Mouse (Mus musculus): ENCODE results near the gene Gm5615. TPM values are rescaled to one million over a fixed set of nuclear protein-coding genes. Genes with fewer than 3 reads are reported as not detected.

The Gm5615 gene
- total RNA-seq (2021) (not detected), polyA plus RNA-seq (2012; rRNA removed) (not detected in 2 replicates)
- long read RNA-seq: 0 reads

GRCm38 (mm10) chr9:36541863-36542262, at the start of gene Gm5615:
Gene Gm5615, minus strand, starts transcription at chr9:36541963.
- H3K36me3 ChIP-seq (ENCODE audit: control insufficient read depth, insufficient read depth, low read length): no peaks in the 10 kb centered on the region
- H3K79me2 ChIP-seq (replicated peaks; ENCODE audit: control insufficient read depth, insufficient read depth, low read length): no peaks in the 10 kb centered on the region
- WGBS: 81% methylated on average over 2 of the region's 2 CpGs
- intact Hi-C loops (cut with DNase I): no loop called here
- H3K4me3 ChIP-seq: no peak within 1 kb of the TSS
- no peak for DNase-seq
- no peak within 1 kb of the TSS for H3K27ac ChIP-seq
- TF ChIP-seq EP300 (IDR thresholded peaks at IDR 0.05; ENCODE audit: insufficient read depth, low read depth, low read length): no peak
- TF ChIP-seq CTCF (IDR thresholded peaks at IDR 0.05): no peak
- no peak for TF ChIP-seq POLR2A (IDR thresholded peaks at IDR 0.05; ENCODE audit: insufficient read depth, low read depth, low read length)
- H3K9ac ChIP-seq (ENCODE audit: low read depth, low read length): no peak within 1 kb of the TSS
- no peaks in the 10 kb centered on the region for H3K27me3 ChIP-seq (ENCODE audit: control insufficient read depth, insufficient read depth, low read length)
- H3K4me1 ChIP-seq (ENCODE audit: control insufficient read depth, insufficient read depth, low read length): no peaks in the 10 kb centered on the region

- no peaks in the 10 kb centered on the region for H3K27me3 ChIP-seq (ENCODE audit: control insufficient read depth, insufficient read depth, low read length)
- TF ChIP-seq POLR2A (IDR thresholded peaks at IDR 0.05; ENCODE audit: insufficient read depth, low read depth, low read length): no peak
- TF ChIP-seq EP300 (IDR thresholded peaks at IDR 0.05; ENCODE audit: insufficient read depth, low read depth, low read length): no peak
- TF ChIP-seq CTCF (IDR thresholded peaks at IDR 0.05): no peak
- DNase-seq: no peak
- no peak within 1 kb of the TSS for H3K27ac ChIP-seq
- no peaks in the 10 kb centered on the region for H3K79me2 ChIP-seq (replicated peaks; ENCODE audit: control insufficient read depth, insufficient read depth, low read length)
- 42% methylated on average over 1 of the region's 1 CpGs for WGBS
- no peaks in the 10 kb centered on the region for H3K36me3 ChIP-seq (ENCODE audit: control insufficient read depth, insufficient read depth, low read length)
- no peak within 1 kb of the TSS for H3K9ac ChIP-seq (ENCODE audit: low read depth, low read length)
- intact Hi-C loops (cut with DNase I): no loop called here
- no peaks in the 10 kb centered on the region for H3K4me1 ChIP-seq (ENCODE audit: control insufficient read depth, insufficient read depth, low read length)
- H3K4me3 ChIP-seq: no peak within 1 kb of the TSS
These were observed 40.8 kb upstream of the Gm5615 start, which contains the start of gene Gm17689 for GRCm38 (mm10) chr9:36582535-36582934. Gene Gm17689, minus strand, starts transcription at chr9:36582635.

GRCm38 (mm10) chr9:36504211-36504610, 37.6 kb downstream of the Gm5615 start:
- Histone ChIP-seq H3K4me1 (ENCODE audit: control insufficient read depth, insufficient read depth, low read length) (no peaks in the 10 kb centered on the region), H3K36me3 (ENCODE audit: control insufficient read depth, insufficient read depth, low read length) (no peaks in the 10 kb centered on the region), H3K27me3 (ENCODE audit: control insufficient read depth, insufficient read depth, low read length) (no peaks in the 10 kb centered on the region), H3K27ac (no peak overlapping the region), H3K4me3 (no peak overlapping the region), H3K79me2 (replicated peaks; ENCODE audit: control insufficient read depth, insufficient read depth, low read length) (no peaks in the 10 kb centered on the region), H3K9ac (ENCODE audit: low read depth, low read length) (no peak overlapping the region)
- intact Hi-C loops (cut with DNase I): no loop called here
- WGBS: 71% methylated on average over 5 of the region's 5 CpGs
- no peak for DNase-seq
- TF ChIP-seq EP300 (IDR thresholded peaks at IDR 0.05; ENCODE audit: insufficient read depth, low read depth, low read length) (no peak), CTCF (IDR thresholded peaks at IDR 0.05) (no peak), POLR2A (IDR thresholded peaks at IDR 0.05; ENCODE audit: insufficient read depth, low read depth, low read length) (no peak)

- TF ChIP-seq EP300 (IDR thresholded peaks at IDR 0.05; ENCODE audit: insufficient read depth, low read depth, low read length) (no peak), POLR2A (IDR thresholded peaks at IDR 0.05; ENCODE audit: insufficient read depth, low read depth, low read length) (no peak), CTCF (IDR thresholded peaks at IDR 0.05) (no peak)
- Histone ChIP-seq H3K27me3 (ENCODE audit: control insufficient read depth, insufficient read depth, low read length) (no peaks in the 10 kb centered on the region), H3K79me2 (replicated peaks; ENCODE audit: control insufficient read depth, insufficient read depth, low read length) (no peaks in the 10 kb centered on the region), H3K4me1 (ENCODE audit: control insufficient read depth, insufficient read depth, low read length) (no peaks in the 10 kb centered on the region), H3K36me3 (ENCODE audit: control insufficient read depth, insufficient read depth, low read length) (no peaks in the 10 kb centered on the region), H3K9ac (ENCODE audit: low read depth, low read length) (no peak overlapping the region), H3K4me3 (no peak overlapping the region), H3K27ac (no peak overlapping the region)
- intact Hi-C loops (cut with DNase I): no loop called here
- WGBS: 38% methylated on average over 1 of the region's 1 CpGs
- no peak for DNase-seq
These were observed 45.9 kb downstream of the Gm5615 start for GRCm38 (mm10) chr9:36495824-36496223.

GRCm38 (mm10) chr9:36494501-36495220, 47.1 kb downstream of the Gm5615 start:
- 78% methylated on average over 4 of the region's 4 CpGs for WGBS
- H3K79me2 ChIP-seq (replicated peaks; ENCODE audit: control insufficient read depth, insufficient read depth, low read length): no peaks in the 10 kb centered on the region
- H3K27ac ChIP-seq: no peak overlapping the region
- intact Hi-C loops (cut with DNase I): no loop called here
- no peak for TF ChIP-seq POLR2A (IDR thresholded peaks at IDR 0.05; ENCODE audit: insufficient read depth, low read depth, low read length)
- no peak for TF ChIP-seq CTCF (IDR thresholded peaks at IDR 0.05)
- no peak for TF ChIP-seq EP300 (IDR thresholded peaks at IDR 0.05; ENCODE audit: insufficient read depth, low read depth, low read length)
- H3K36me3 ChIP-seq (ENCODE audit: control insufficient read depth, insufficient read depth, low read length): no peaks in the 10 kb centered on the region
- no peak overlapping the region for H3K4me3 ChIP-seq
- no peaks in the 10 kb centered on the region for H3K27me3 ChIP-seq (ENCODE audit: control insufficient read depth, insufficient read depth, low read length)
- no peak for DNase-seq
- no peaks in the 10 kb centered on the region for H3K4me1 ChIP-seq (ENCODE audit: control insufficient read depth, insufficient read depth, low read length)
- H3K9ac ChIP-seq (ENCODE audit: low read depth, low read length): no peak overlapping the region

Other genes starting within 250 kb of the Gm5615 start
- gene Gm7257, start 110.1 kb downstream of the Gm5615 start, total RNA-seq (2021): not detected
- gene Gm7257, start 110.1 kb downstream of the Gm5615 start, polyA plus RNA-seq (2012; rRNA removed): not detected in 2 replicates
- gene Gm9513, start 66.3 kb downstream of the Gm5615 start, total RNA-seq (2021): not detected
- gene Gm9513, start 66.3 kb downstream of the Gm5615 start, polyA plus RNA-seq (2012; rRNA removed): not detected in 2 replicates
- gene Gm17689, start 40.7 kb upstream of the Gm5615 start, total RNA-seq (2021): not detected
- gene Gm17689, start 40.7 kb upstream of the Gm5615 start, polyA plus RNA-seq (2012; rRNA removed): not detected in 2 replicates
- gene A630095E13Rik, start 101.4 kb upstream of the Gm5615 start, total RNA-seq (2021): not detected
- gene A630095E13Rik, start 101.4 kb upstream of the Gm5615 start, polyA plus RNA-seq (2012; rRNA removed): not detected in 2 replicates
- gene Acrv1, start 151.3 kb upstream of the Gm5615 start, total RNA-seq (2021): not detected
- gene Acrv1, start 151.3 kb upstream of the Gm5615 start, polyA plus RNA-seq (2012; rRNA removed): 0.16 TPM in 1 of 2 replicates, not detected in the other
- under 1 TPM; 0.29 to 0.68 TPM for gene Chek1, start 185.1 kb upstream of the Gm5615 start, total RNA-seq (2021)
- 0.08 and 0.26 TPM in 2 replicates for gene Chek1, start 185.1 kb upstream of the Gm5615 start, polyA plus RNA-seq (2012; rRNA removed)
- gene Stt3a, start 225.7 kb upstream of the Gm5615 start, total RNA-seq (2021): 10 to 100 TPM; 59.6 to 71.0 TPM
- 77.4 and 183 TPM in 2 replicates for gene Stt3a, start 225.7 kb upstream of the Gm5615 start, polyA plus RNA-seq (2012; rRNA removed)

Measured in heart, adult 2 months (tissue).